Mouse (Mus musculus) spleen, adult 2 months (tissue): ENCODE measurements around the gene Dnm2.

Source experiments
- CTCF ChIP-seq: fragments of 200-500 bp; IDR thresholded peaks from 2 replicates; pipeline ENCODE4 v1.5.1; 2011; ENCODE audit warnings: mild to moderate bottlenecking, inconsistent platforms; ENCODE audit not compliant: insufficient read depth, insufficient read length, insufficient replicate concordance; ENCODE audit errors: extremely low read depth
- POLR2A ChIP-seq: fragments of 200-500 bp; IDR thresholded peaks from 2 replicates; pipeline ENCODE4 v1.6.1; 2011; ENCODE audit warnings: low read depth, low read length, inconsistent platforms

DNA sequence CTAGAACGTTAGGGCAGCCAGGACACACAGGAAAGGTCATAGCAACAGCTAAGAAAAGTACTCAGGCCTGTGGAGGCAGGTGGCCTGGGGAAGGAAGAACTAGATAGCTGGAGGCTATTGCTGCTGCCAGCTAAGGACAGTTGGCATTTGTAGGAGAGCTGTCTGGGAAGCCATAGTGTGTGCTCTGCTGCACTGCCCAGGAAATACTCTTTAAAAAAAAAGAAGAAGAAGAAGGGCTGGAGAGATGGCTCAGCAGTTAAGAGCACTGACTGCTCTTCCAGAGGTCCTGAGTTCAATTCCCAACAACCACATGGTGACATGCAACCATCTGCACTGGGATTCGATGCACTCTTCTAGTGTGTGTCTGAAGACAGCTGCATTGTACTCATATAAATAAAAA is 28.8 kb downstream of the Dnm2 start:
- TF ChIP-seq CTCF (no peak), POLR2A (no peak)
